Mouse (Mus musculus): ENCODE data around the gene Wdr53. TPM values are rescaled to one million over a fixed set of nuclear protein-coding genes. Genes with fewer than 3 reads are reported as not detected.

The Wdr53 gene
- polyA plus RNA-seq, 1 experiment from 2014 or later: 17.7 TPM

MicroRNAs within 50 kb of the gene (microRNA counts, 519-probe panel; counts per million panel counts)
- not detected for microRNA mmu-miR-1946a

Small RNAs within 50 kb of the gene (microRNA-seq; reads per million reads assigned to microRNA genes)
- gene Mir1946a: not detected

Other genes with a start within 250 kb of the Wdr53 start
- 10.2 and 11.6 TPM in 2 replicates for gene Senp5, start 243.9 kb upstream of the Wdr53 start, polyA plus RNA-seq (2014; fragmentation: Nextera tagmentation; extraction: Ambion mirVana)
- 30.3 and 42.0 TPM in 2 replicates for gene Pak2, start 167.9 kb upstream of the Wdr53 start, polyA plus RNA-seq (2014; fragmentation: Nextera tagmentation; extraction: Ambion mirVana)
- 147 and 155 TPM in 2 replicates for gene Pigx, start 147.5 kb upstream of the Wdr53 start, polyA plus RNA-seq (2014; fragmentation: Nextera tagmentation; extraction: Ambion mirVana)
- 39.7 and 43.8 TPM in 2 replicates for gene Cep19, start 147.4 kb upstream of the Wdr53 start, polyA plus RNA-seq (2014; fragmentation: Nextera tagmentation; extraction: Ambion mirVana)
- 14.4 and 18.7 TPM in 2 replicates for gene Nrros, start 81.6 kb upstream of the Wdr53 start, polyA plus RNA-seq (2014; fragmentation: Nextera tagmentation; extraction: Ambion mirVana)
- gene Bex6, start 67.4 kb upstream of the Wdr53 start, polyA plus RNA-seq (2014; fragmentation: Nextera tagmentation; extraction: Ambion mirVana): not detected in 2 replicates
- 10.8 and 14.5 TPM in 2 replicates for gene Fbxo45, start 69 bp upstream of the Wdr53 start, polyA plus RNA-seq (2014; fragmentation: Nextera tagmentation; extraction: Ambion mirVana)
- gene Smco1, start 24.2 kb downstream of the Wdr53 start, polyA plus RNA-seq (2014; fragmentation: Nextera tagmentation; extraction: Ambion mirVana): not detected in 2 replicates
- 25.6 and 32.6 TPM in 2 replicates for gene Rnf168, start 30.2 kb downstream of the Wdr53 start, polyA plus RNA-seq (2014; fragmentation: Nextera tagmentation; extraction: Ambion mirVana)
- gene Ubxn7, start 85.0 kb downstream of the Wdr53 start, polyA plus RNA-seq (2014; fragmentation: Nextera tagmentation; extraction: Ambion mirVana): 18.4 and 30.3 TPM in 2 replicates
- not detected in 2 replicates for gene Tm4sf19, start 153.3 kb downstream of the Wdr53 start, polyA plus RNA-seq (2014; fragmentation: Nextera tagmentation; extraction: Ambion mirVana)
- 32.5 and 37.8 TPM in 2 replicates for gene Tctex1d2, start 172.5 kb downstream of the Wdr53 start, polyA plus RNA-seq (2014; fragmentation: Nextera tagmentation; extraction: Ambion mirVana)
- 16.5 and 40.6 TPM in 2 replicates for gene Pcyt1a, start 183.7 kb downstream of the Wdr53 start, polyA plus RNA-seq (2014; fragmentation: Nextera tagmentation; extraction: Ambion mirVana)
- 0.33 and 0.49 TPM in 2 replicates for gene Slc51a, start 240.7 kb downstream of the Wdr53 start, polyA plus RNA-seq (2014; fragmentation: Nextera tagmentation; extraction: Ambion mirVana)
- not detected in 2 replicates for gene Zdhhc19, start 249.0 kb downstream of the Wdr53 start, polyA plus RNA-seq (2014; fragmentation: Nextera tagmentation; extraction: Ambion mirVana)